Mouse (Mus musculus): ENCODE measurements around the gene Lmo1. TPM values are rescaled to one million over a fixed set of nuclear protein-coding genes. Genes with fewer than 3 reads are reported as not detected.

Lmo1 gene
- polyA plus RNA-seq, 1 experiment from 2014 or later, result 11.8 TPM

DNA sequence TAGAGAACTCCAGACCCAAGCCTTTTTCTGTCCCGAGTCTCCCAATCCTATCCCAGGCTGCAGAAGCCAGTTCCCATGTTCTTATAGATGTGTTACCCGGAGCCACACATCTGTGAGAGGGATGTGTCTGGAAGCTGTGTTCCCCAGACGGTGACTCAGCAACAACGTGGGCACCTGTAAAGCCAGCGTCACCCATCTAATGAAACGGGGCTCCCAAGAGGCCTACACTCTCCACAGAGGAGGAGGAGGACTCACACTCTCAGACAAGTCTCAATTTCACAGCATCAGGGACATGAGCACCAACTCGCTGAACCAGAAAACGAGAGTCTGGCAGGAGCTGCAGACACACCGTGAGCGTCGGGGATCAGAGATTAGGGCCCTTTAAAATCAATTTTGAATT, 20.7 kb downstream of the Lmo1 start:
- 68% methylated on average over 11 of the region's 11 CpGs for WGBS
- no peak overlapping the region for H3K4me3 ChIP-seq (ENCODE audit: low read depth, low read length)
- no peaks in the 10 kb centered on the region for H3K4me1 ChIP-seq (ENCODE audit: insufficient read depth)
- no peak overlapping the region for H3K4me2 ChIP-seq
- no peak for TF ChIP-seq CTCF (IDR thresholded peaks at IDR 0.05; ENCODE audit: low read depth)
- H3K36me3 ChIP-seq (ENCODE audit: insufficient read depth), result no peaks in the 10 kb centered on the region
- H3K27me3 ChIP-seq (ENCODE audit: insufficient read depth, low read length), result no peaks in the 10 kb centered on the region
- no peak overlapping the region for H3K27ac ChIP-seq (ENCODE audit: low read depth)
- H3K9ac ChIP-seq, result no peak overlapping the region
- H3K9me3 ChIP-seq (ENCODE audit: low read depth, low read length), result no peaks in the 10 kb centered on the region
- no peak for ATAC-seq (ENCODE audit: insufficient read depth)
- DNase-seq, result no peak

DNA sequence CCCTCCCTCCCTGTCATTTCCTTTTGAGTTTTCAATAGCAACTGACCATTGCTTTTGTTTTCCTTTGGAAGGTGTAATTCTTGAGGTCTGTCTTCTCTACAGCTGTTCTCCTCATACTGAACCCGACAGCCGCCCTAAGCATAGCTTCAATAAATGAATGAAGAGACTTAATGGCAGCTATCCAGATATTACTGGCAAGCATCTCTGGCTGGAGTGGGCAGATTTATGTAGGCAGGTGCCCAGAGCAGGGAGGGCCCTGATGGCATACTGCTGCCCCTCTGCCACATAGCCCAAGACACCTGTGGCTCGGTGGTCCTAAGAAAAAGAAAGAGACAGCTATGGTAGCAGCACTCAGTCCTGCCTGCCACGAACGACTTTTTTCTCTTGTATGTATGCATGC, 21.5 kb downstream of the Lmo1 start:
- H3K9me3 ChIP-seq (ENCODE audit: low read depth, low read length), result no peaks in the 10 kb centered on the region
- no peak for TF ChIP-seq CTCF (IDR thresholded peaks at IDR 0.05; ENCODE audit: low read depth)
- H3K27me3 ChIP-seq (ENCODE audit: insufficient read depth, low read length), result no peaks in the 10 kb centered on the region
- H3K9ac ChIP-seq, result no peak overlapping the region
- no peaks in the 10 kb centered on the region for H3K36me3 ChIP-seq (ENCODE audit: insufficient read depth)
- H3K4me1 ChIP-seq (ENCODE audit: insufficient read depth), result no peaks in the 10 kb centered on the region
- H3K4me2 ChIP-seq, result no peak overlapping the region
- DNase-seq, result no peak
- H3K4me3 ChIP-seq (ENCODE audit: low read depth, low read length), result no peak overlapping the region
- ATAC-seq (ENCODE audit: insufficient read depth), result no peak
- WGBS, result 70% methylated on average over 5 of the region's 5 CpGs
- H3K27ac ChIP-seq (ENCODE audit: low read depth), result no peak overlapping the region

DNA sequence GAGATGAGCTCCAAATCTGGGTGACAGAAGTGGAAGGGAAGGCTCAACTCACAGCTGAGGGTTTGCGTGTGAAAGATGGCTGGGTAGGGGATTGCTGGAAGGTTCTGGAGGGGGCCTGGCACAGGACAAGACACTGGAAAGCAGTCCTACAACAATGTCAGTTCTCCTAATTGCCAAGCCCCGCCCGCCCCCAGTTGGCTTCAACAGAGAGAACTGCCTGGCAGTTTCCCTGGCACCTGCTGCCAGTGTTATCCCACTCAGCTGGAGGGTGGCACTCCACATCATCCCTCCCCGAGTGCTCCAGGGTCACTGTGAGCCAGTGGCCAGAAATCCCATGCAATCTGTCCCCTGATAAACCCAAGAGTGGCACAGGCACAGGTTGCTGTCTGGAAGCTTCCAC, 23.9 kb downstream of the Lmo1 start:
- Histone ChIP-seq H3K9ac (no peak overlapping the region), H3K9me3 (ENCODE audit: low read depth, low read length) (no peaks in the 10 kb centered on the region), H3K27ac (ENCODE audit: low read depth) (no peak overlapping the region), H3K4me1 (ENCODE audit: insufficient read depth) (no peaks in the 10 kb centered on the region), H3K27me3 (ENCODE audit: insufficient read depth, low read length) (no peaks in the 10 kb centered on the region), H3K4me3 (ENCODE audit: low read depth, low read length) (no peak overlapping the region), H3K4me2 (no peak overlapping the region), H3K36me3 (ENCODE audit: insufficient read depth) (no peaks in the 10 kb centered on the region)
- no peak for TF ChIP-seq CTCF (IDR thresholded peaks at IDR 0.05; ENCODE audit: low read depth)
- WGBS, result 75% methylated on average over 4 of the region's 4 CpGs
- no peak for DNase-seq
- no peak for ATAC-seq (ENCODE audit: insufficient read depth)

DNA sequence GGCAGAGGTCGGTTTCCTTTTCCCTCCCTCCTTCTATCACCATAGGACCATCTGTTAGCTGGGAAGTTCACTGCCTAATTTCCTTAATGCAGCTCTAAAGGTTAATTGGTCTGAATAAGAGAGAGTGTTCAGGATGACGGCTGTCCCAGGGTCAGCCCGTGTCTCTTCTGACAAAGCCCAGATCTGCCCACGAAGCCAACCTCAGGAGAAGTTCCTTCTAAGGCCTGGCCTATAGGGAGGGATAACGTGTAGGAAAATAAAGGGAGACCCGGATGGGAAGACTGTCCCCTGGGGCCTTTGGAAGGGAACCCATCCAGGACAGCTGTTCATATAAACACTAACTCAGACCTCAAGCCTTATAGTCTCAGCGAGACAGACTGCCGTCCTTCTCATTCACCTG, 29.8 kb downstream of the Lmo1 start:
- Histone ChIP-seq H3K9ac (no peak overlapping the region), H3K9me3 (ENCODE audit: low read depth, low read length) (no peaks in the 10 kb centered on the region), H3K4me1 (ENCODE audit: insufficient read depth) (no peaks in the 10 kb centered on the region), H3K4me3 (ENCODE audit: low read depth, low read length) (no peak overlapping the region), H3K27ac (ENCODE audit: low read depth) (no peak overlapping the region), H3K4me2 (no peak overlapping the region), H3K36me3 (ENCODE audit: insufficient read depth) (no peaks in the 10 kb centered on the region), H3K27me3 (ENCODE audit: insufficient read depth, low read length) (no peaks in the 10 kb centered on the region)
- TF ChIP-seq CTCF (IDR thresholded peaks at IDR 0.05; ENCODE audit: low read depth), result no peak
- DNase-seq (no peak), ATAC-seq (ENCODE audit: insufficient read depth) (no peak)
- 49% methylated on average over 8 of the region's 8 CpGs for WGBS

DNA sequence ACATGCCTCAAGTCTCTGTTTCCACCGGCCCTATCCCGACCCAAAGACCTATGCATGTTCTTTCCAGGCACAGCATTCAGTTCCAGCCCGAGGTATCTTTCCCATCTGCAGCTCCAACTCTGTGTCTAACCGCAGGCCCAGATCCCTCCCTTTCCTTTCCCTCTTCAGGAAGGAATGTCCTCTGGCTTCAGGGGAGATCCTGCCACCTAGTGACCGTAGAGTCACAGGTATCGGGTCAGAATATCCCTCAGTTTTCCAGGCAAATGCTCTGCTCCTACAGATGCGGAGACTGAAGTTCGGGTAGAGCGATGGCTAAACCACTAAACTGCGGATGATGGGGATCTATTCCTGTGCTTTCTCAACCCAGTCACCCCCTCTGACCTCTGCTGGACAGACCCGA, 30.3 kb downstream of the Lmo1 start:
- Histone ChIP-seq H3K4me2 (no peak overlapping the region), H3K9me3 (ENCODE audit: low read depth, low read length) (no peaks in the 10 kb centered on the region), H3K4me1 (ENCODE audit: insufficient read depth) (no peaks in the 10 kb centered on the region), H3K9ac (no peak overlapping the region), H3K27me3 (ENCODE audit: insufficient read depth, low read length) (no peaks in the 10 kb centered on the region), H3K4me3 (ENCODE audit: low read depth, low read length) (no peak overlapping the region), H3K36me3 (ENCODE audit: insufficient read depth) (no peaks in the 10 kb centered on the region), H3K27ac (ENCODE audit: low read depth) (no peak overlapping the region)
- DNase-seq (no peak), ATAC-seq (ENCODE audit: insufficient read depth) (no peak)
- WGBS, result 51% methylated on average over 11 of the region's 11 CpGs
- peak; percentile 47 for TF ChIP-seq CTCF (IDR thresholded peaks at IDR 0.05; ENCODE audit: low read depth)

DNA sequence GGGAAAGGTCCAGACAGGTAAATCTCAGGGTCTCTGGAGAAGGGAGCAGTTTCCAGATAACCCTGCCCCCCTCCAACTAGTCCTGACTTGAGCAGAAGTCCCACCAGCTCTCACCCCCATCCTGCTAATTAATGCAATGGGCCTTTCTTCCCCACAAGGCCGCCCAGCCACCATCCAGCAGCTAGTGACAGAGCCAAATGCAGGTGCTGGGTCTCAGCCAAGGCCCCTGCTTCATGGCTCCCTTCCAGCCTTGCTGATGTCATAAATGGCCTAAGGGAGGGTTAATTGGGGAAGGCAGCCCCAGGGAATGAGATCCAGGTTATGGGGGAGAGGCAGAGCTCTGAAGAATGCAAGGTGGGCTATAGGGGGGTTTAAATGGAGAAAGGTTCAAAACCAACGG, 32.4 kb downstream of the Lmo1 start:
- Histone ChIP-seq H3K9ac (no peak overlapping the region), H3K27me3 (ENCODE audit: insufficient read depth, low read length) (no peaks in the 10 kb centered on the region), H3K36me3 (ENCODE audit: insufficient read depth) (no peaks in the 10 kb centered on the region), H3K9me3 (ENCODE audit: low read depth, low read length) (no peaks in the 10 kb centered on the region), H3K4me2 (no peak overlapping the region), H3K4me1 (ENCODE audit: insufficient read depth) (no peaks in the 10 kb centered on the region), H3K27ac (ENCODE audit: low read depth) (no peak overlapping the region), H3K4me3 (ENCODE audit: low read depth, low read length) (no peak overlapping the region)
- 64% methylated on average over 2 of the region's 2 CpGs for WGBS
- no peak for TF ChIP-seq CTCF (IDR thresholded peaks at IDR 0.05; ENCODE audit: low read depth)
- DNase-seq, result peak; percentile 17
- no peak for ATAC-seq (ENCODE audit: insufficient read depth)

DNA sequence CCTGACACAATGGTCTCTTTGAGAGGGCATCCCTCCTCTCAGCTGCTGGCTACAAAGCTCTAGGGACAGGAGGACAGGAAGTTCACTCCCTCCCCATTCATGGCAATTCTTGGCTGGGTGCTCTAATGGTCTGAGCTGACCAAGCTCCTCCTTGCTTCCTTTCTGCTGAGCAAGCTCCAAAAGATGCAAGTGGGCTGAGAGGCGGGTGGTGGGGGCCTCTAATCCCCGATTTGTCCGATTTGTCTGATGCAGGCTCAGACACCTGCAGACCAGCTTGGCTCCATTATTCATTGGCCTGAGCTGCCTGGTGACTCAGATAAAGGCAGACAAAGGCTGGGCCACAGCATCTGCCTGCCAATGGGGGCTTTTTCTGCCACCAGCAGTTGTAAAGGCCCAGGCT, 33.3 kb downstream of the Lmo1 start:
- no peak for ATAC-seq (ENCODE audit: insufficient read depth)
- H3K4me1 ChIP-seq (ENCODE audit: insufficient read depth), result no peaks in the 10 kb centered on the region
- no peak overlapping the region for H3K4me3 ChIP-seq (ENCODE audit: low read depth, low read length)
- no peak for TF ChIP-seq CTCF (IDR thresholded peaks at IDR 0.05; ENCODE audit: low read depth)
- no peak overlapping the region for H3K4me2 ChIP-seq
- H3K27me3 ChIP-seq (ENCODE audit: insufficient read depth, low read length), result no peaks in the 10 kb centered on the region
- H3K27ac ChIP-seq (ENCODE audit: low read depth), result no peak overlapping the region
- no peak for DNase-seq
- WGBS, result 62% methylated on average over 3 of the region's 3 CpGs
- no peak overlapping the region for H3K9ac ChIP-seq
- H3K9me3 ChIP-seq (ENCODE audit: low read depth, low read length), result no peaks in the 10 kb centered on the region
- H3K36me3 ChIP-seq (ENCODE audit: insufficient read depth), result no peaks in the 10 kb centered on the region

DNA sequence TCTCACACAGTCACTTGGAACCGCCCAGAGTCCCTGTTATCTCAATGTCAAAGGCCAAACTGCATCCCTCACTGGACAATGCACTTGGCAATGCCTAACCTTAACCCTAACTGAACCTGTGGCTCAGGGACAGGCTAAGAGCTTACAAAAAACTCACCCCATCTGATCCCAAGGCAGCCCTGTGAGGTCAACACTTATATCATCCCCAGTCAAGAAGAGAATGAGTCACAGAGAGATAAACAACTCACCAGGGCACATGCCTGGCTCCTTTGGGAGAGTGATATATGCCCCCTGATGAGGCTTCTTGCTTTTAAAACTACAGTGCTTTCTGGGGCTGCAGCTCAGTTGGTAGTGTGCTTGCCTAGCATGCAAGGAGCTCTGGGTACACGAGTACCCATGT, 34.0 kb downstream of the Lmo1 start:
- H3K4me1 ChIP-seq (ENCODE audit: insufficient read depth), result no peaks in the 10 kb centered on the region
- no peak overlapping the region for H3K27ac ChIP-seq (ENCODE audit: low read depth)
- no peaks in the 10 kb centered on the region for H3K36me3 ChIP-seq (ENCODE audit: insufficient read depth)
- H3K27me3 ChIP-seq (ENCODE audit: insufficient read depth, low read length), result no peaks in the 10 kb centered on the region
- no peak for TF ChIP-seq CTCF (IDR thresholded peaks at IDR 0.05; ENCODE audit: low read depth)
- no peak overlapping the region for H3K4me3 ChIP-seq (ENCODE audit: low read depth, low read length)
- H3K9ac ChIP-seq, result no peak overlapping the region
- DNase-seq (no peak), ATAC-seq (ENCODE audit: insufficient read depth) (no peak)
- H3K4me2 ChIP-seq, result no peak overlapping the region
- WGBS, result 61% methylated on average over 2 of the region's 2 CpGs
- H3K9me3 ChIP-seq (ENCODE audit: low read depth, low read length), result no peaks in the 10 kb centered on the region
